Mouse (Mus musculus): Measurements from ENCODE around the gene Exoc5.

Exoc5 gene

GRCm38 (mm10) chr14:49001655-49002054 is 64.8 kb downstream of the Exoc5 start:
- no peak for DNase-seq

- no peak for DNase-seq
Observed at GRCm38 (mm10) chr14:48998795-48999194, 67.7 kb downstream of the Exoc5 start.

- DNase-seq, result no peak
Observed at GRCm38 (mm10) chr14:48993861-48994260, 72.6 kb downstream of the Exoc5 start.

- DNase-seq, result no peak
Observed at GRCm38 (mm10) chr14:48992070-48992580, 74.3 kb downstream of the Exoc5 start.

GRCm38 (mm10) chr14:48991144-48991522 is 75.3 kb downstream of the Exoc5 start:
- DNase-seq, result no peak

- DNase-seq, result peak; percentile 77 to 81
Observed at GRCm38 (mm10) chr14:48990471-48991143, 75.8 kb downstream of the Exoc5 start.

- DNase-seq, result no peak
Observed at GRCm38 (mm10) chr14:48989831-48990230, 76.6 kb downstream of the Exoc5 start.

GRCm38 (mm10) chr14:48986231-48986630 is 80.2 kb downstream of the Exoc5 start:
- peak in 1 of 2 experiments; percentile 20 for DNase-seq

GRCm38 (mm10) chr14:48985673-48986072 is 80.8 kb downstream of the Exoc5 start:
- peak; percentile 78 for DNase-seq

GRCm38 (mm10) chr14:48978971-48979388 is 87.5 kb downstream of the Exoc5 start:
- DNase-seq, result no peak

GRCm38 (mm10) chr14:48971546-48971945 is 94.9 kb downstream of the Exoc5 start:
- DNase-seq, result peak; percentile 40 to 70

GRCm38 (mm10) chr14:48968670-48969069 is 97.8 kb downstream of the Exoc5 start:
- DNase-seq, result no peak
